Mouse (Mus musculus): ENCODE measurements around the gene D16Ertd472e. TPM values are rescaled to one million over a fixed set of nuclear protein-coding genes. Genes with fewer than 3 reads are reported as not detected.

D16Ertd472e gene
- polyA plus RNA-seq, 1 experiment from 2014 or later: 8.7 TPM

GRCm38 (mm10) chr16:78563093-78563971 is 13.2 kb downstream of the D16Ertd472e start:
- H3K4me2 ChIP-seq (replicated peaks; ENCODE audit: low read depth): no peak overlapping the region
- no peaks in the 10 kb centered on the region; the same call in 1 of the 2 replicates for H3K4me1 ChIP-seq (replicated peaks; ENCODE audit: control insufficient read depth, insufficient read depth)
- ATAC-seq (ENCODE audit: low FRiP score, low TSS enrichment) (no peak), DNase-seq (ENCODE audit: low spot score) (no peak)
- H3K27me3 ChIP-seq (ENCODE audit: control insufficient read depth, insufficient read depth, low read length): no peaks in the 10 kb centered on the region
- 74% methylated on average over 15 of the region's 15 CpGs for WGBS
- H3K9ac ChIP-seq (ENCODE audit: low read length): no peak overlapping the region
- H3K36me3 ChIP-seq (ENCODE audit: control insufficient read depth, insufficient read depth, low read length): no peaks in the 10 kb centered on the region; the same call in 1 of the 2 replicates
- 0 out of 2 replicates have a peak overlapping the region, but pooled peaks have one; percentile 8 for H3K27ac ChIP-seq (replicated peaks)
- H3K9me3 ChIP-seq (ENCODE audit: control insufficient read depth, low read length): no peaks in the 10 kb centered on the region
- TF ChIP-seq EP300 (optimal IDR thresholded peaks at IDR 0.05) (no peak), CTCF (IDR thresholded peaks at IDR 0.05; ENCODE audit: low read depth) (no peak)
- no peak overlapping the region for H3K4me3 ChIP-seq (ENCODE audit: low read depth, low read length)

GRCm38 (mm10) chr16:78560627-78561026 is 15.9 kb downstream of the D16Ertd472e start:
- 64% methylated on average over 5 of the region's 5 CpGs for WGBS
- TF ChIP-seq EP300 (optimal IDR thresholded peaks at IDR 0.05): no peak
- DNase-seq (ENCODE audit: low spot score) (no peak), ATAC-seq (ENCODE audit: low FRiP score, low TSS enrichment) (no peak)
- H3K9me3 ChIP-seq (ENCODE audit: control insufficient read depth, low read length): no peaks in the 10 kb centered on the region
- no peaks in the 10 kb centered on the region for H3K27me3 ChIP-seq (ENCODE audit: control insufficient read depth, insufficient read depth, low read length)
- no peak overlapping the region for H3K9ac ChIP-seq (ENCODE audit: low read length)
- H3K4me1 ChIP-seq (replicated peaks; ENCODE audit: control insufficient read depth, insufficient read depth): no peaks in the 10 kb centered on the region; the same call in 1 of the 2 replicates
- no peak overlapping the region for H3K27ac ChIP-seq (replicated peaks)
- no peaks in the 10 kb centered on the region; the same call in 1 of the 2 replicates for H3K36me3 ChIP-seq (ENCODE audit: control insufficient read depth, insufficient read depth, low read length)
- H3K4me2 ChIP-seq (replicated peaks; ENCODE audit: low read depth): no peak overlapping the region
- no peak overlapping the region for H3K4me3 ChIP-seq (ENCODE audit: low read depth, low read length)

- Histone ChIP-seq H3K9ac (ENCODE audit: low read length) (no peak overlapping the region), H3K9me3 (ENCODE audit: control insufficient read depth, low read length) (no peaks in the 10 kb centered on the region), H3K4me1 (replicated peaks; ENCODE audit: control insufficient read depth, insufficient read depth) (no peaks in the 10 kb centered on the region; the same call in 1 of the 2 replicates), H3K4me3 (ENCODE audit: low read depth, low read length) (no peak overlapping the region), H3K36me3 (ENCODE audit: control insufficient read depth, insufficient read depth, low read length) (no peaks in the 10 kb centered on the region; the same call in 1 of the 2 replicates), H3K27ac (replicated peaks) (no peak overlapping the region), H3K27me3 (ENCODE audit: control insufficient read depth, insufficient read depth, low read length) (no peaks in the 10 kb centered on the region), H3K4me2 (replicated peaks; ENCODE audit: low read depth) (no peak overlapping the region)
- ATAC-seq (ENCODE audit: low FRiP score, low TSS enrichment): no peak
- 79% methylated on average over 15 of the region's 15 CpGs for WGBS
- no peak for DNase-seq (ENCODE audit: low spot score)
- TF ChIP-seq EP300 (optimal IDR thresholded peaks at IDR 0.05) (no peak), CTCF (IDR thresholded peaks at IDR 0.05; ENCODE audit: low read depth) (no peak)
Measured at GRCm38 (mm10) chr16:78560063-78560462, 16.4 kb downstream of the D16Ertd472e start.

- Histone ChIP-seq H3K4me3 (ENCODE audit: low read depth, low read length) (no peak overlapping the region), H3K9ac (ENCODE audit: low read length) (no peak overlapping the region), H3K4me1 (replicated peaks; ENCODE audit: control insufficient read depth, insufficient read depth) (no peaks in the 10 kb centered on the region; the same call in 1 of the 2 replicates), H3K27ac (replicated peaks) (no peak overlapping the region), H3K9me3 (ENCODE audit: control insufficient read depth, low read length) (no peaks in the 10 kb centered on the region), H3K4me2 (replicated peaks; ENCODE audit: low read depth) (no peak overlapping the region), H3K36me3 (ENCODE audit: control insufficient read depth, insufficient read depth, low read length) (no peaks in the 10 kb centered on the region; the same call in 1 of the 2 replicates), H3K27me3 (ENCODE audit: control insufficient read depth, insufficient read depth, low read length) (no peaks in the 10 kb centered on the region)
- ATAC-seq (ENCODE audit: low FRiP score, low TSS enrichment) (no peak), DNase-seq (ENCODE audit: low spot score) (no peak)
- 90% methylated on average over 4 of the region's 4 CpGs for WGBS
- TF ChIP-seq EP300 (optimal IDR thresholded peaks at IDR 0.05) (no peak), CTCF (IDR thresholded peaks at IDR 0.05; ENCODE audit: low read depth) (no peak)
Measured at GRCm38 (mm10) chr16:78557573-78557972, 18.9 kb downstream of the D16Ertd472e start.

GRCm38 (mm10) chr16:78554911-78555648 is 21.4 kb downstream of the D16Ertd472e start:
- no peak overlapping the region for H3K9ac ChIP-seq (ENCODE audit: low read length)
- no peaks in the 10 kb centered on the region; the same call in 1 of the 2 replicates for H3K4me1 ChIP-seq (replicated peaks; ENCODE audit: control insufficient read depth, insufficient read depth)
- H3K36me3 ChIP-seq (ENCODE audit: control insufficient read depth, insufficient read depth, low read length): no peaks in the 10 kb centered on the region
- no peaks in the 10 kb centered on the region for H3K9me3 ChIP-seq (ENCODE audit: control insufficient read depth, low read length)
- H3K27me3 ChIP-seq (ENCODE audit: control insufficient read depth, insufficient read depth, low read length): no peaks in the 10 kb centered on the region
- H3K27ac ChIP-seq (replicated peaks): no peak overlapping the region
- ATAC-seq (ENCODE audit: low FRiP score, low TSS enrichment): no peak
- DNase-seq (ENCODE audit: low spot score): no peak
- TF ChIP-seq EP300 (optimal IDR thresholded peaks at IDR 0.05) (no peak), CTCF (IDR thresholded peaks at IDR 0.05; ENCODE audit: low read depth) (no peak)
- no peak overlapping the region for H3K4me2 ChIP-seq (replicated peaks; ENCODE audit: low read depth)
- 83% methylated on average over 10 of the region's 10 CpGs for WGBS
- H3K4me3 ChIP-seq (ENCODE audit: low read depth, low read length): no peak overlapping the region

Measured in stomach, postnatal 0 days (tissue).